Mouse (Mus musculus) left cerebral cortex, postnatal 25 days (tissue): ENCODE measurements around the gene Robo3. TPM values are rescaled to one million over a fixed set of nuclear protein-coding genes. Genes with fewer than 3 reads are reported as not detected.
A peak's percentile ranks its signal among the peaks of the same experiment; 100 is the strongest.

Source experiments
- DNase-seq, 2 experiments: peaks; one replicate each; pipeline ENCODE4 v3.0.0; 2022; ENCODE audit warnings: low spot score in 2 of 2, mixed read lengths in 1 of 2
- intact Hi-C: fragments of 180-260 bp; cut with DNase I; formaldehyde crosslinking; loops from one replicate; pipeline ENCODE4 v1.15.1; 2025
- total RNA-seq, 2 experiments: library from RNA; stranded (reverse); gene quantifications; 2 replicates each; pipeline ENCODE4 v1.2.3; 2021

The Robo3 gene
- 10 to 100 TPM; 33.4 to 33.6 TPM for total RNA-seq

DNA sequence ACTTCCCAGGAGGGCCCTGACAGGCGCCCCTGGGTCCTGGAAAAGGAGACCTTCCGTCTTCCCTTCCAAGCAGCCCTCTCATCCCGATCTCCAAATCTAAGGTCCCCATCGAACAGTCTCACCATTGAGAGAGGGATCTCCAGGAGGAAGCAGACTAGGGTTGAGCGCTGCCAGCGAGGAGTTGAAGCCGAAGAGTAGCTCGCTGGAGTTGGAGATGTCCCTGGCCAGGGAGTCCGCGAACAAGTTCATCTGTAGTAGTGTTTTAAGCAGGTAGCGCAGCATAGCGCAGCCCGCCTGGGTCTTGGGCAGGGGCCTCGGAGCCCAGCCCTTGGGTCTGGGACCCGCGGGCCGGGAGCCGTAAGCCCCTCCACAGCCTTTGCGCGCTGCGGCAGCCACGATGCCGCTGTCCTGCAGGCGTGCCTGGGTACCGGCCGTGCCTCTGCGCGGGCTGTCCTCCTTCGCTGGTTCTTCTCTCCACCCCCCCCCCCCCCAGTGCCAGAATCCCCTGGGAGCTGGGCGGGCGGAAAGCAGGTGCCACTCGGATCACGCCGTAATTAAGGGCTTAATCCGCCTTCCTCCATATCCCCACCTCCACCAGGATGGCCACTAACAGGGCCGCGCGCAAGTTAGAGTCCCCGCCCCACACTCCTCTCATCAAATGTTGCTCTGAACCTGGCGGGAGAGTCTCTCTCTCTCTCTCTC, at the start of gene Robo3:
TSS of gene Robo3 (minus strand) at position 527 of the 702 bp plus-strand sequence.
- intact Hi-C loops = loop anchor here (5.0 kb wide), 1 partner anchor 499 kb away; no protein-coding TSS in a partner anchor
- DNase-seq = no peak

DNA sequence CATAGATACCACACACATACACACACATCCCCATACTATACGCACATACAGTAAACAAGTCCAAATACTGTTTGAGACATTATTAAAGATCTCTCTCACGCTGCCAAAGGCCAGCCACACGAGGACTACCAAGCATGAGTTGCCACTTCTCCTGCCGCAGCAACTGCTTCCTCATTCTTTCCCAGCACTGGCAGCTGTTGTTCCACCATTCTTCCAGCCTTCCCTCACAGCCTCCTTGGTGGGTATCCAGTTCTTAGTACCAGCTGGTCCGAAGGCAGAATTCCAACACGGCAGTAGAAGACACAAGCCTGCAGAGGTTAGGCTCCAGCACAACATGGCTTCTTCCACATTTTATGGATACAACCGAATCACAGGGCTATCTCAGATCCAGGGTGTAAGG, 41.9 kb upstream of the Robo3 start:
- DNase-seq = peak in 1 of 2 experiments; percentile 66
- intact Hi-C loops = no loop called here

DNA sequence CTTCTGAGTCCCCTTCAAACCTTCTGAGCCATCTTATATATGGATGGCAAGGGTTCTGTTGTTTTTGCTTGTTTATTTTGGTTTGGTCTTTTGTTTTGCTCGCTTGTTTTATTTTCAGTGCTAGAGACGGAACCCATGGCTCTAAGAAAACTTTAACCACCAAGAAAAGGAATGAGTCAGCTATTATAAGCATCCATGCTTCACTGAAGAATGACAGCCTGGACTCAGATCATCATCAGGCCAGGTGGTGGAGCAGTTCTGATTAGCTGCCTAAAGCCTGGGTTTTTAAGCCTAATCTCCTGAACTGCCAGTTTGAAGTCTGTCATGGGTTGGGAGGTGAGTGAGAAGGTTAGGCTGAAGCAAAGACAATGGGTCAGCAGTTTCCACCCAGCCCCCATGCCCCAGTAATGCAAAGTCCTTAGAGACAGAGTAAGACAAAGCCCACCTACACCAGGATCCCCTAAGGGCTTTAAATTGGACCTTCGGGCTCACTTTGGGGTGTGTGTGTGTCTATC, 40.6 kb upstream of the Robo3 start:
- intact Hi-C loops = no loop called here
- DNase-seq = no peak

DNA sequence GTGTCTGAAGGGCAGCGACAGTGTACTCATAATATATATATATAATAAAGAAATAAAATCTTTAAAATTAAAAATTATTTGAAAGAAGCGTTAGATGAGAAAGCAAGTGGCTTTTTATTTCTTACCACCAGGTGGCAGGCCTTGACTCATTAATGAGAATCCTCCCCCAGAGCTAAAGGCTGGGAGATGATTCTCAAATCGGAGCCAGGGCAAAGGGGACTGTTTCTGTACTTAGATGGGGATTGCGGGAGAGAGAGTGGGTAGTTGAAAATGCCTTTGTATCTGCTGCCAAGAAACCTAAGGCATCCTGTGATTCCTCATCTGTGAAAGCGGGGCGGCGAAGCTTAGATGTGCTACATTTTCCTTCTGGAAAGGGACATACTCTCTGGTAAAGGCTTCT, 29.7 kb upstream of the Robo3 start:
- DNase-seq = peak in 1 of 2 experiments; percentile 67
- intact Hi-C loops = loop anchor here (1.0 kb wide), 1 partner anchor 155 kb away; no protein-coding TSS in a partner anchor

DNA sequence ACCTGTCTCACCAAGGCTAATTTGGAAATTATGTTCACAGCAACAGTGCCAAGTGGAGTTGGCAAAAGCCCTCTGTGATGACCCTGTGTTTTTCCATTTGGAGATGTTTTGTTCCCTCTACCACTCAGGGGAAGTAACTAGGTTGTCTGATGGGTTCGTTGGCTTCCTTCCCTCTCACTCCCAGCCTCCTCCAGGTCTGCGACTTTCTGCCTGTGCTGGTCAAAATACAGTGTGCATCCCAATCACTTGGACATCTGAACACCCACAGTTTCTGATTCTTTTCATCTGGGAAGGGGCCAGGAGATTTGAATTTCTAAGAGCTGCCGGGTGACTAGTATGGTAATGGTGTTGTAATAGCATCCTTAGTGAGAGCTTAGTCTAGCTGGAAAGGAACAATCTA, 28.5 kb upstream of the Robo3 start:
- DNase-seq = no peak
- intact Hi-C loops = loop anchor here (2.0 kb wide), 2 partner anchors 31 to 83 kb away; no protein-coding TSS in a partner anchor

DNA sequence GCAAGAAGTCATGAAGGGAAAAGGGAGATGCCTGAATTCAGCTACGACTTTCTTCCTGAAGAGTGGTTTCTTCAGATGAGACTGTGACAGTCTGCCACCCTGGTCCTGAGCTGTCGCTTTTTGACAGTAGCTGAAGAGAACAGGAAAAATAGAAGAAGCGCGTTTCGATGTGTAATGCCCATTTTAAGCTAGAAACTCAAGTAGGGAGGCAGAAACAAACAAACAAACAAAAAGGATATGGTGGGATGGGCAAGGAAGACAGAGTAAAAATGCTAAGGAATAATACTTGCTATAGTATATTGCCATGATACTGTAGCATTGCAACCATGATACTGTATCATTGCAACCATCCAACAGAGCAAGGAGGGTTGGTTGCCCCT, 27.9 kb upstream of the Robo3 start:
- DNase-seq = no peak
- intact Hi-C loops = loop anchor here (2.0 kb wide), 2 partner anchors 30 to 84 kb away; no protein-coding TSS in a partner anchor

DNA sequence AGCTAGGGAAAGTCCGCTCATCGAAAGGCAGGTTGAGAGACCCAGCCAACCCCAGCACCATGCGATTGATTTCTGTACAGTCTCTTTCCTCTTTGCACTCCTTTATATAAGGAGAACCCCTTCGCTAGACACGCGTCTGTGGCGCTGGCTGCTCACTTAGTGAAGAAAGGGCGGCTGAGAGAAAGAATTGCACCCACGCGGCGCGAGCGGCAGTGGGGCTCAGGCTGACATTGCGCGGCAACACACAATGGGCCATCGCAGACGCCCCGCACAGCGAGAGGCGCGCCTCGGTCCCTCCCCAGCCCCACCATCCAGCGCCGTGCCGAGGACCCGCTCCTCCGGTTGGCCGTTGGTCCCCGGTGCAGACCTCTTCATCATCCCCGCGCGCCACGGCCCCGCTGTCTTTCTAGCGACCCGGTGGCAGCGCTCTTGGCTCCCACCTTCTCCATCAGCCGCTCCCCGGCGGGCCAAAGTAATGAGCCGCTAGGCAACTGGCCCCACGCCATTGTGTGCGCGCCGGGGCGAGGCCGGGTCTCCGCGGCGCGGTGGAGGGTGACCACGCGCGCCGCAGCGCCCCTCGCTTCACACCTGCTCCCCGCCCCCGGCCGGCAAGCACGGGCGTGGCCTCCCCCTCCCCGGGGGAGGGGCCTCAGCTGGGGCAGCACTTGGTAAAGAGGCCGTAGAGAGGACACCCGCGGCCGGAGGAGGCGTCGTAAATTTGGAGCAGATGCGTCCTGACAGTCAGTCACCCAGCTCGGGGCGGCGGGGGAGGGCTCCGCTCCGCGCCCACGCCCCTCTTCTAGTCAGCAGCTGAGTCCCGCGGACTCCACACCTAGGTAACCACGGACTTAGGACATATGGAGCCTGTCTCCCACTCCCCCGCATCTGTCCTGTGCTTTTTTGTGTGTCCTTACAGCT, 27.3 kb upstream of the Robo3 start:
- peak; percentile 55 to 65 for DNase-seq
- intact Hi-C loops = loop anchor here (2.0 kb wide), 2 partner anchors 30 to 84 kb away; no protein-coding TSS in a partner anchor

DNA sequence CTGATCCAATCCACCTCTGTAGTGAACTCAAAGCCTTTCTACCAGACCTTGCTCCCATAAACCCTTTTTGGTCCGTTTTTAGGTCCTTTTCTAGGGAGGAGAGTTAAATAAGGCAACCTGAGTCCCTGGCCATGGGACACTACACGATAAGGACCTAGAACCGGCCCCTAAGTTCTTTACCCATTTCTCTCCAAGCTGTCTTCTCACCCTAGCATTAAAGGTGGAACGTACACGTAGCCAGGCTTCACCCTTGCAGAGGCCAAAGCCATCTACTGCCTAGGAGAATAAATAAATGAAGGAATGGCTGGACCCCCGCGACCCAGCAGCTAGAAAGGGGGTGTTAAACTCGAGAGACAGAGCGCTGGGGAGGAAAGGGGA, 26.6 kb upstream of the Robo3 start:
- intact Hi-C loops = loop anchor here (2.0 kb wide), 2 partner anchors 29 to 85 kb away; no protein-coding TSS in a partner anchor
- no peak for DNase-seq

DNA sequence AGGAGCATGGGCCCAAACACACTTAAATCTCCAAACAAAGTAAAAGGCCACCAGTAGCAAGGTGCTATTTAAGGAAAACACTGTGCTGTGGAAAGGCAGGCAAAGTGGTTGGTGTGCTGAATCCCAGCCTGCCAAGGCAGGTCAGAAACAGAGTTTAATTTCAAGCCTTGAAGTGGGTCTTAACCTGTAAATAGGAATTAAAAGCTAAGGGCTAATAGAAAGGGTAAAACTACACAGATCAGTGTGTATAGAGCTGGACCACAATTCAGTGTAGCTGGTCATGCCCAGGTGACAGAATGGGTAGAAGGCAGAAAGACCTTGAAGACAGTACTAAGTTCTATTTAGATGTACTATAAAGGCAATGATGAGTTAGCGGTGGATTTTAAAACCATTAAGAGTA, 24.1 kb upstream of the Robo3 start:
- DNase-seq = no peak
- intact Hi-C loops = loop anchor here (2.0 kb wide), 1 partner anchor 18 kb away; no protein-coding TSS in a partner anchor

DNA sequence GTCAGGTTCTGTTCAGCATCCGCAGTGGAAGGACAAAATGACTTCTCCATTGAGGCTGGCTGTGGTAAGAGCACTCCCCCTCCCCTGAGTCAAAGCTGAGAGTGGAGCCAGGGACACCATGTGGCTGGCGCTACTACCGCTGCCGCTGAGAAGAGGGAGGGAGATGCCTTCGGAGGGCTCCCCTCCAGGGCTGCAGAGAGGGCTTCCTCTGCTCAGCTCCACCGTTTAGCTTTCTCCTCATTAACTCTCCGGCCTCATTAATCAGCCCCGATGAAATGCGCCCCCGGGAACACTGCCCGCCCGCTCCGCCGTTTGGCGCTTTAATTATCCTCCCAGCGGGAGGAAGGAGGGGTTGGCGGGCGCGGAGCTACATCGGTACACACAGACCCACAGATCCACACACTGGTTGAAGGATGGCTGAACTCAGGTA, 23.4 kb upstream of the Robo3 start:
- DNase-seq = peak; percentile 51 to 67
- intact Hi-C loops = loop anchor here (2.0 kb wide), 1 partner anchor 18 kb away; no protein-coding TSS in a partner anchor

DNA sequence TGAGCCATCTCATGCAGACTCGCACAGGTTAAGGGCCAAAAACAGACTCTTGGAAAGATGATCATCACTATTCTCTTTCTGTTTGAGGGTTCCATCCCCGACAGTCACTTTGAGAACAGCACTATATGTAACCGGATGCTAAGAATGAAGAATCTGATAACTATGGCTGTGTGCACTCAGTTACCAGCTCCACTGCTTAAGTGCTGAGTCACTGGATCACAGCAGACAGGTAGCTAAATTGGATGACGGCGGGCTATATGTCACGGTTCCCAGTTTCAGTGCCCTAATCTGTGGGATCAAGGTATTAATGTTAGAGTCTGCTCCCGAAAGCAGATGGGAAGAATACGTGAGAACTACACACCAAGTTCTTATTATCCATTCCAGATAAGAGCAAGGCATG, 22.8 kb upstream of the Robo3 start:
- DNase-seq = no peak
- intact Hi-C loops = loop anchor here (2.0 kb wide), 1 partner anchor 17 kb away; no protein-coding TSS in a partner anchor

DNA sequence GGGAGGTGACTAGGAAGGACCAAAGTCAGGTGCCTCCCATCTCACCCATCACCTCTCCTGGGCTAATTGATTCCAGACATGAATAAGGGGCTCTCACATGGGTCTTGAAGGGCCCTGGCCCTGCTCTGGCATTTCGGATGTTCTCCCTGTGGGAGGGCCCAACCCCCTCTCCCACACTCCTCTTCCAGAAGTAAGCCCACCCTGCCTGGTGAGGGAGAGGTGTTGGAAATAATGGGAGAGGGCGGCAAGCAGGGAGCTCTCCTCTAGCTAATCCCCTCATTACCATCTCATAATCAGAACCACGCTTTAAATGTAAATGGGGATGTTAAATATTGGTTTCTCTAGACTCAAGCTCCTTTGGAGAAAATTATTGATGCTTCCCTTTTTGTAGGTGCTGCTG, 21.9 kb upstream of the Robo3 start:
- DNase-seq = no peak
- intact Hi-C loops = no loop called here

DNA sequence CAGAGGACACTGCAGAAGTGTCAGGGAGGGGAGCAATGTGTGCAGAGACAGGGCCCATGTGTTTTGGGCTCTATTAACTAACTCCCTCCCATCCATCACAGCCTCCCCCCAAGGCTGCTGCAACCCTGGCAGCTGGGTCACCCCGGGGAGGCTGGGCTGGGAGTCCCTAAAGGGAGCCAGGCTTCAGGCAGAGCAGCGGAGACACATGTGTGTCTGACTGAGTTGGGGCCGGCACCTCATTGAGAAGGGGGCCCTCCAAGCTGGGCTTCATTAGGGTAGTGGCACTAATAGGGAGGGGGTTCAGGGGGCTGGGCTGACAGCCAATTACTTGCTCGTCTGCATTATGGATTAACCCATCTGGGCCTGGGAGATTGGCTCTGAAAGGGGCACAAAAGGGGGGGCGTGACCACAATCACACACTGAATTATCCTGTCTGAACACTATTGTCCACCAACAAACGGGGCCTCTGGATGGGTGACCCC, 21.0 kb upstream of the Robo3 start:
- intact Hi-C loops = no loop called here
- DNase-seq = no peak

DNA sequence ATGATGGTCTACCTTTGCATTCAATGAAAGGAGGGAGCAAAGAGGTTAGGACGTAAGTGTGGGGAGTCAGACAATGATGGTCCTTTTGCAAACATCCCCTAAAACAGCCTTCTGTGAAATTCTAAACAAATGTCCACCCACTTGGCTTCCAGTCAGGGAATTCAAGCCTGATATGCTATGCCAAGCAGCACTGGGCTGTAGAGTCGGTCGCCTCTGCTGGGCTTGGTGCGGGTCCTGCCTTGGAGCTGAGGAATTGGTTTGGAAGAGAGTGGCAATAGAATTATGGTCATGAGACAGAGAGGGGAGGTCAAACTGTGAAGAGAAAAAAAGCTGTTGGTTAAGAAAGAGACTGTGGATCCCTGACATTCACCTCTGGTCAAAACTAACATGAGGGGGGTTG, 20.3 kb upstream of the Robo3 start:
- no peak for DNase-seq
- intact Hi-C loops = no loop called here

DNA sequence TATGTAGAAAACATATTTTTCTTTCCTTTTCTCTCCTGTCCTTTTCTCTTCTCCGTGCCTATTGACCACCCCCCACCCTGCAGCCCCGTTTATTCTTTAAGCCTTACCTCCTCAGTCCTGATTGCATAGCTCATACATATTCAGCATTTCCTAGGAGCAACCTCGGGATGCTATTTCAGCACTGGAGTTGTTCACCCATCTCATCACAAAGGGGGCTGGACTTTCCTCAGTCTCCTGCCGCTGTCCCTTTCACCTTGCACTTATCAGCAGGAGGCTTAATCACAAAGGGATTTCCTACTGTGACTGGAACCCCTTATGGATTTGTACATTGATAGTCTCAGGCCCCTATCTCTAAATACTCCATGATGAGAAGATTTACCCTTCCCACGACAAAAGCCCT, 19.4 kb upstream of the Robo3 start:
- intact Hi-C loops = no loop called here
- DNase-seq = no peak

DNA sequence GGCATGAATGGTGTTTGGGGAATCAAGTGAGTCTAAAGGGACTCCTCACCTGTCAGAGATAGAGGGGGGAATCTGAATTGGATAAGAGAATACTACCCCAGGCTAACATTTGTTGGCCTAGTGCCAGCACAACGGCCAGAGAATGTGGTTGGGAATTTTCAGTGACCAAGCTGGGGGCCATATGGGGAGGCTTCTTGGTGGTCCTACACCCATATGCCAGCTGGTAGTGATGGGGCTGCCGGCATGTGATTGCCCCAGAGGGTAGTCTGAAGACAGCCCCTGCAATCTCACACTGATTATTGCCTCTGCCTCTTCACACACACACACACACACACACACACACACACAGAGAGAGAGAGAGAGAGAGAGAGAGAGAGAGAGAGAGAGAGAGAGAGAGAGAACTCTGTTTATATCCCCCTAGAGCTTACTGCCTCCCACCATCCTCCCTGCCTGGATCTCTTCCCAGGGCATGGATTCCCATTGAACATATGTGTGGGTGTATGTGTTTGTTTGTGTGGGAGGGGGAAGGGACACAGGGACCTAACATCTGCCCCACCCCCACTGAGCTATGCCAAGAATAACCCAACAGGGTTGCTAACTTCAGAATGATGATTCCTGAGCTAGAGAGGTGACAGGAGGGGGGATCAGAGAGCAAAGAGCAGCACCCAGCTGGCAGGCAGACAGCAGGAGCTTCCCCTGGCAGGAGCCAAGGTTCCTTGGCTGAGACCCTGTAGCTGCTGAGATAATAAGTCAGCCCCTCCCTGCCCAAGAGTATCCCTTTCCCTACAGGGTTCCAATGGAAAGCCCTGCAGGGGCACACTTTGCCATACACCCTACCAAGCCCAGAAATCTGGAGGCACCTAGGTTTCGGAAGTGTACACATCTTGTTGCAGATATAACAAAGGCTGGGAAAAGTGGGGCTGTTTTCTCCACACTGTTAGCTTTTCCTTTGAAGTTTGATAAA, 5.0 kb upstream of the Robo3 start:
- no peak for DNase-seq
- intact Hi-C loops = loop anchor here (2.0 kb wide), 1 partner anchor 19 kb away; no protein-coding TSS in a partner anchor

DNA sequence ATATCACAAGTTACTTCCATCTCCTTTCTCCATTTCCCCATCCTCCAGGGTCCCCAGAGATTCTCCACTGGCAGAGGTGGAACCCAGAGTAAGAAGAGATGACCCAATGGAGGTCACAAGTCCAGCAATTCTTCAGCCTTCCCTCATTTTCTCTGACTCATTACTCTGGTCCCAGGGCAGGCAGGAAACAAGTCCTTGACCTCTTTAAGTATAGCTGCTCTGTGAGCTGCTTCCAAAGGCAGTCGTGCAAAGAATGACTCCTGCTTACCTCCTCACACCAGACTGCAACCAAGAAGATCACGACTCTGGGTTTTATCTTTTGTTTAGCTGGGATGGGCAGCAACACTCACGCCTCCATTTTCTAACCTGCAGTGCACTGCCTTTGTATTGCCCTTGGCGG, 2.6 kb upstream of the Robo3 start:
- no peak for DNase-seq
- intact Hi-C loops = no loop called here

DNA sequence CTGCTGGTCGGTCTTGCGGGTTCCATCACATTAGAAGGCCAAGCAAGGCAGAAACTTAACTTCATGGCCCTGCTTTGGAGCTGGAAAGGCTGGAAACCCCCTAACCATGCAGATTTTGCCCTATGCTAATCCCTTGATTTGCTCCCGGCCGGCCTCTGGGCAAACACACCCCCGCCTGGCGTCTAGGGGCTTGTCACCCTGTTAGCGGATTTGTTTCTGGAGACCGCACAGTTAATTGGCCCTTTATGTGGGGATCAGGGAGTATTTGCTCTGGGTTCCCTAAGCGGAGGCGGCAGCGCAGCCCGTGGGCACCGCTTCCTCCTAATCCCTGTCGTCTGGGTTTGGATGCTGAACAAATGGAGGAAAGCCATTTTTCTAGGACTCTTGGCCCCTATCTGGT, 1.9 kb upstream of the Robo3 start:
- intact Hi-C loops = loop anchor here (5.0 kb wide), 1 partner anchor 497 kb away; no protein-coding TSS in a partner anchor
- no peak for DNase-seq
